Mouse (Mus musculus) midbrain, embryonic 16.5 days (tissue): ENCODE measurements around the gene Dcaf7. TPM values are rescaled to one million over a fixed set of nuclear protein-coding genes. Genes with fewer than 3 reads are reported as not detected.

Source experiments
- ATAC-seq: fragments of 200-750 bp; cut with Nextera tagmentation; 2 replicates; pipeline ENCODE4 v1.8.0; 2017; ENCODE audit warnings: moderate TSS enrichment
- H3K27ac ChIP-seq: fragments of 300-500 bp; sonication (generic); 2 replicates; pipeline ENCODE4 v1.5.1; 2014; ENCODE audit warnings: mild to moderate bottlenecking, low read length, mixed read lengths
- H3K27me3 ChIP-seq: fragments of 300-500 bp; sonication (generic); 2 replicates; pipeline ENCODE4 v1.6.1; 2014; ENCODE audit warnings: low read depth, low read length, mixed read lengths; ENCODE audit not compliant: control insufficient read depth, insufficient read depth
- H3K36me3 ChIP-seq: fragments of 300-500 bp; sonication (generic); 2 replicates; pipeline ENCODE4 v1.6.1; 2014; ENCODE audit warnings: mild to moderate bottlenecking, low read length, moderate library complexity, mixed read lengths; ENCODE audit not compliant: control insufficient read depth, insufficient read depth
- H3K4me1 ChIP-seq: fragments of 300-500 bp; sonication (generic); 2 replicates; pipeline ENCODE4 v1.6.1; 2014; ENCODE audit warnings: mild to moderate bottlenecking, low read length, mixed read lengths; ENCODE audit not compliant: control insufficient read depth, insufficient read depth
- H3K4me2 ChIP-seq: fragments of 300-500 bp; sonication (generic); 2 replicates; pipeline ENCODE4 v1.6.1; 2014; ENCODE audit warnings: mild to moderate bottlenecking, low read length, mixed read lengths
- H3K4me3 ChIP-seq: fragments of 300-500 bp; sonication (generic); 2 replicates; pipeline ENCODE4 v1.5.1; 2014; ENCODE audit warnings: low read depth, mild to moderate bottlenecking, low read length, moderate library complexity, mixed read lengths
- H3K9ac ChIP-seq: fragments of 300-500 bp; sonication (generic); 2 replicates; pipeline ENCODE4 v1.6.1; 2014; ENCODE audit warnings: low read depth, low read length, mixed read lengths
- H3K9me3 ChIP-seq: fragments of 300-500 bp; sonication (generic); replicated peaks from 2 replicates; pipeline ENCODE4 v1.6.1; 2014; ENCODE audit warnings: mild to moderate bottlenecking, low read length, mixed read lengths; ENCODE audit not compliant: control insufficient read depth, poor library complexity, severe bottlenecking
- WGBS: fragments of 180-500 bp; shearing (Covaris S2); extraction: QIAGEN DNeasy Blood & Tissue Kit; methylation state at CpG from one replicate; pipeline ENCODE4 v1.1.7; 2014; 5-methylcytosine and 5-hydroxymethylcytosine counted together
- polyA plus RNA-seq: library from polyadenylated mRNA; unstranded; fragments of >200 nt; fragmentation: Nextera tagmentation; extraction: Ambion mirVana; gene quantifications from 2 replicates; pipeline ENCODE4 v1.2.1, GENCODE M21; 2015

Dcaf7 gene
- polyA plus RNA-seq = 174 and 187 TPM in 2 replicates

DNA sequence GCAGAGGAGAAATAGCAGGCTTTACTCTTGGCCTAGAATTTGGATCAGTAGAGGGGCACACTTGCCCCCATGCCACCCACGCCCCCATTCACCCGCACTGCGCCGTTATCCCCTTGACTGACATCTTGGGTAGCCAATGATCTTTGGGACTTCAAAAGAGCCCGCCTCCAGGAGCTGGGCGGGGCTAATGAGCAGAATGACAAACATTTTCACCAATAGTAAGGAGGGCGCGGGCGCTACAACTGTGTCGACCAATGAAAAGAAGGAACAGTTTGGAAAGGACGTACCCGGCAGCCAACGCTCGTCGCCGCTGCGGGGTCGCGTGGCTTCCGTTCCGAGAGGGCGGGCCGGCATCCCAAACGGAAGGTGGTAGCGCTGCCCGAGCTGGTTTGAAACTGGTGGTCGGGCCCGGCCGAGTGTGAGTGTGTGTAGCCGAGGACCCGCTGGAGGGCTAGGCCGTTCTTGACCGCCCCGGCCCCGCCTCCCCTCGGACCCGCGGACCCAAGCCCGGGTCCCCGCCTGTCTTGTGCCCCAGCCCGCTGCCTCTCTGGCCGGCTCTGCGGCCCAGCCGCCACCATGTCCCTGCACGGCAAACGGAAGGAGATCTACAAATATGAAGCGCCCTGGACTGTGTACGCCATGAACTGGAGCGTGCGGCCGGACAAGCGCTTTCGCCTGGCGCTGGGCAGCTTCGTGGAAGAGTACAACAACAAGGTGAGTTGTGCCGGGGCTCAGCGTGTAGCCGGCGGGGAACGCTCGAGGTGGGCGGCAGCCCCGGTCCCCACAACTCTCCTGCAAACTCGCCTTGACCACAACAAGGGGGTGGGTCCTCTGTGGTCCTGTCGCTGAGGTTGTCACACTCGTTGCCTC, at the start of gene Dcaf7:
Gene Dcaf7, plus strand, starts transcription at position 325 of the 870 bp plus-strand sequence.
- Histone ChIP-seq H3K27me3 (no peaks in the 10 kb centered on the region), H3K36me3 (no peaks in the 10 kb centered on the region), H3K27ac (peak within 1 kb of the TSS; percentile 96), H3K4me2 (peak within 1 kb of the TSS; percentile 76), H3K9me3 (no peaks in the 10 kb centered on the region), H3K4me1 (peaks cover 33% of the 10 kb centered on the region), H3K9ac (peak within 1 kb of the TSS; percentile 87), H3K4me3 (peak within 1 kb of the TSS; percentile 84)
- WGBS = under 1% methylated on average over 58 of the region's 66 CpGs
- ATAC-seq = peak; percentile 98

DNA sequence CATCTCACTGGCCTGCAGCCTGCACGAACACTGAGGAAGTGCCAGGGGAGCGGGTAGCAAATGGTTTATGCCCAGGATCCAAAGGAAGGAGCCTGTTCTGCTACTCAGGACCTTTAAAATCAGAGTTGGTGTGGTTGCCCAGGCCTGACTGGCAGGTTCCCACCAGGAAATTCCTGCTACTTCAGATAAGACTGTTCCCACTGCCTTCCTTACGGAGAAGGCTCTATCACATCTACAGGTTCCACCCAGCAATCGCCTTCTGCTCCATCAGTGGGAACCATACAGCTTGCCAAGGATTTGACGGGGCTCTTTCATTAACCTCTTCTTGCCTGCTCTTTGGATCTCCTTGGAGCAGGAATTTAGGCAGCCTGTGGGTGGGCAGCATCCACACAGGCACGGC, 49.2 kb upstream of the Dcaf7 start:
- no peaks in the 10 kb centered on the region for H3K4me1 ChIP-seq
- no peaks in the 10 kb centered on the region for H3K36me3 ChIP-seq
- 78% methylated on average over 6 of the region's 6 CpGs for WGBS
- no peaks in the 10 kb centered on the region for H3K9me3 ChIP-seq
- no peak overlapping the region for H3K27ac ChIP-seq
- H3K4me3 ChIP-seq = no peak overlapping the region
- H3K4me2 ChIP-seq = no peak overlapping the region
- no peak overlapping the region for H3K9ac ChIP-seq
- H3K27me3 ChIP-seq = no peaks in the 10 kb centered on the region
- no peak for ATAC-seq

DNA sequence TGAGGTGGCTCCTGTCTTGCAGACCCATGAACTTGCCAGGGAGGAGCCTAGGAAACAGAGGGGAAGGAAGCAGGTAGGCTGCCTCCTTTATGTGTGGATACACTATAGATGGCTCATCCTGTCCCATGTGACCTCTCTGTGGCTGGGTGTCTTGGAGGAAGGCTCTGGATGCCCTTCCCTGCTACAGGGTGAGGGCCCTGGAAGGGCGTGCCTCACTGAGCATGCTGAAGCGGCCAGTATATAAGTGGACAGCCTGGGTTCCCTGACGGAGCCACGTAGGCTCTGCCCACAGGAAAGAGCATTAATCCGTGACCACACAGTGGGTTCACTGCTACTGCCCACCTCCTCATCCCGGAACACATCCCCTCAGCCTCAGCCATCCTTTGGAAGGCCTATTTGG, 47.2 kb upstream of the Dcaf7 start:
- Histone ChIP-seq H3K27me3 (no peaks in the 10 kb centered on the region), H3K36me3 (no peaks in the 10 kb centered on the region), H3K4me1 (no peaks in the 10 kb centered on the region), H3K9me3 (no peaks in the 10 kb centered on the region), H3K9ac (no peak overlapping the region), H3K4me2 (no peak overlapping the region), H3K27ac (no peak overlapping the region), H3K4me3 (no peak overlapping the region)
- 82% methylated on average over 6 of the region's 6 CpGs for WGBS
- ATAC-seq = no peak

DNA sequence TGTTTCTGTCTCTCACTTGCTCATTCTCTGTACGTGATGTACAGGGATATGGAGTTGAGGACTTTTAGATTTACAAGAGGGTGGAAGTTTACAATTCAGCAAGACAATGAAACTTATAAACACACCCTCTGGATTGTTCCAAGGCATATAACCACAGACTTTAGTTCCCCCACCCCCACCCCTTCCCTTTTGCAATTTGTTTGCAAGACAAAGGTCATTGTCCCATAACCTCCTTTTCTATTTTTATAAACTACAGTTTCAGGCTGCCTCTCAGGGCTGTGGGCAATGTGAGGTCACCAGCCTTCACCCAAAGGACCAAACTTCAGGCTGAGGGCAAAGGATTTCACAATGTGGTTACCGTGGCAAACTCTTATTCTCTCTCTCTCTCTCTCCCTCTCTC, 46.4 kb upstream of the Dcaf7 start:
- no peaks in the 10 kb centered on the region for H3K9me3 ChIP-seq
- WGBS = 76% methylated on average over 2 of the region's 2 CpGs
- no peak overlapping the region for H3K4me3 ChIP-seq
- H3K4me2 ChIP-seq = no peak overlapping the region
- H3K27ac ChIP-seq = no peak overlapping the region
- no peaks in the 10 kb centered on the region for H3K27me3 ChIP-seq
- no peak overlapping the region for H3K9ac ChIP-seq
- ATAC-seq = no peak
- H3K36me3 ChIP-seq = no peaks in the 10 kb centered on the region
- no peaks in the 10 kb centered on the region for H3K4me1 ChIP-seq

DNA sequence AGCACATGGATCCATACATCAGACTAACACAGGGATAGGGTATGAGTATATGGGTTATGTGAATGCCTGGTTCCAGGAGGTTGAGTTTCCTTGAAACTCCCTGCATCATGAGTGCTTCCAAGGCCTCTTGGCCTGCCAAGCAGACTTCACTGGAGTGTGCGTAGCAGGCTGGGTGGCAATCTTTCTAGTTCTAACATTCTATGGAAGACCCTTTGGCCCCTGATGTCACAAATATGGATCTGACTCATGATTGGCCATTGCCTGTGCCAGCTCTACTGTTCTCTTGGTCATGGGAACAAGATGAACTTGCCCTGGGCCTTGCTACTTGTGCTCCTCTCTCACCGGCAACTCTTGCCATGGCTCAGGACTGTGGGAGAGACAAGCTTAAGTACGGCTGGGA, 42.3 kb upstream of the Dcaf7 start, which contains the start of gene Ace3:
Gene Ace3, plus strand, starts transcription at position 301 of the 400 bp plus-strand sequence.
- ATAC-seq = no peak
- H3K4me1 ChIP-seq = no peaks in the 10 kb centered on the region
- H3K4me2 ChIP-seq = no peak within 1 kb of the TSS
- no peak within 1 kb of the TSS for H3K4me3 ChIP-seq
- WGBS = 96% methylated on average over 3 of the region's 3 CpGs
- H3K27ac ChIP-seq = no peak within 1 kb of the TSS
- H3K9ac ChIP-seq = no peak within 1 kb of the TSS
- H3K36me3 ChIP-seq = no peaks in the 10 kb centered on the region
- H3K9me3 ChIP-seq = no peaks in the 10 kb centered on the region
- no peaks in the 10 kb centered on the region for H3K27me3 ChIP-seq

DNA sequence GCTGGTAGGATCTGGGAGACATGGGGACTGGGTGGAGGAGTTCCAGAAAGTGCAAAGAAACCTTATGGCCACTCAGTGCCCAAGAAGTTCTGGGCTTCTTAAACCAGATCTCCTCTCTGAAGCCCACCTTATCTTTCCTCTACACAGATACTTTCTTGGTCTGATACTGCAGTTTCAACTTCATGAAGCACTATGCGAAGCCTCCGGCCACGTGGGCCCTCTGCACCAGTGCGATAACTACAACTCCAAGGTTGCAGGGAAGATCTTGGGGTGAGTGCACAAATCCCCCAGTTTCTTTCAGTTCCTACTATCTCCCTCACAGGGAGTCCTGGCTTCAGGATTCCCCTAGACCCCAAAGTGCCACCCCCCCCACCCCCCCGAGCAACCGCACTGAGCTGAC, 36.6 kb upstream of the Dcaf7 start:
- Histone ChIP-seq H3K27ac (no peak overlapping the region), H3K36me3 (no peaks in the 10 kb centered on the region), H3K27me3 (no peaks in the 10 kb centered on the region), H3K9ac (no peak overlapping the region), H3K9me3 (no peaks in the 10 kb centered on the region), H3K4me1 (no peaks in the 10 kb centered on the region), H3K4me3 (no peak overlapping the region), H3K4me2 (no peak overlapping the region)
- WGBS = 93% methylated on average over 6 of the region's 6 CpGs
- ATAC-seq = no peak

DNA sequence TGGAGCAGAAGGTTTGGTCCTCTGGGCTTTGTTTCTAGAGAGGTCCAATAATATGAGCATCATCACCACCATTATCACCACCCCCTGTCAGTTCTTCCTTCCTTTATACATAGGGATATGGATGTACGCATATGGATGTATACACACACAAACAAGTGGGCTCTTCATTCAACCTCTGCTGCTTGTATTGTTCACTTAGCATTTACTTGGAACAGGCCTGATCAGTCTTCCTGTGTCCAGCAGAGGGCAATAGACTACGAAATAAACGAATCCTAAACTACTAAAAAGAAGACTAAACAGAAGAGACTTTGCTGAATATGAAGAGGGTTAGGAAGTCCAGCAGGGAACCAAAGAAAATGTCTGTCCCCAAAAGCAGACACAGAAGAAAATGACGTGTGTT, 35.0 kb upstream of the Dcaf7 start:
- Histone ChIP-seq H3K4me1 (no peaks in the 10 kb centered on the region), H3K9me3 (no peaks in the 10 kb centered on the region), H3K36me3 (no peaks in the 10 kb centered on the region), H3K27me3 (no peaks in the 10 kb centered on the region), H3K4me2 (no peak overlapping the region), H3K9ac (no peak overlapping the region), H3K27ac (no peak overlapping the region), H3K4me3 (no peak overlapping the region)
- WGBS = 38% methylated on average over 4 of the region's 4 CpGs
- no peak for ATAC-seq

DNA sequence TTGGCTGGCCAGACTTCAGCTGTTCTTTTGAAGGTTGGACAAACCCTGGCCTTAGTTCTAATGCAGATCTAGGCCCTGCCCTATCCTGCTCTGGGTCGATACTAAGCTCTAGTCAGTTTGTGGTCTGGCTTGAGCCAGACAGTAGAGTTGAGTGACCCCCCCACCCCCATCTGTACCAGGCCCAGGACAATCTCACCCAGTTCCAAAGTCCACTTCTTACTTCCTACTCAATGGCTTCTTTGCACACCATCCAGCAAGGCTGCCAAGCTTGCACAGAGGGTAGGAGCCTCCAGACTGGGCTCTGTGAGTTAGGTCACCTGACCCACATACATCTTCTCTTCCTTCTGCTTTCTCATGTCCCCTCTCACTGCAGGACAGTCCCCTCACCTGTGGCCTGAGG, 32.1 kb upstream of the Dcaf7 start:
- WGBS = 83% methylated on average over 1 of the region's 1 CpGs

DNA sequence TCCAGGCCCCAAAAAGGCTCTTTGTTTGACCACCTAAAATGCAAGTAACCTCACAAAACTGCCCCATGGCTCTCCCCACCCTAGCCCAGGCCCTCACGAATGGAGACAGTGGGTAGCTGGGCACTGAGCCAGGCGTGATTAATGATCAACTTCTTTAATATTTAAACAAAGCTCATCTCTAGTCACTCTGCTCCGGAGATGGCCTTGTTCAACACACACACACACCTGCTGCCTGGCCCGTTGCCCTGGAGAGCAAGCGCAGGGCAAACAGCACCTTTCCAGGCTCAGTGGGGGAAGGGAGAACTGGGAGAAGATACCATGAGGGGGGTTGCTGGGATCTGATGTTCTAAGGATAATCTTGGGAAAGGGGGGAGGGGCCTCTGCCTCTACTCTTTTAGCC, 30.7 kb upstream of the Dcaf7 start:
- no peak for ATAC-seq
- no peaks in the 10 kb centered on the region for H3K4me1 ChIP-seq
- H3K9me3 ChIP-seq = no peaks in the 10 kb centered on the region
- WGBS = 33% methylated on average over 5 of the region's 5 CpGs
- peaks cover 2% of the 10 kb centered on the region; the same call in 1 of the 2 replicates for H3K27me3 ChIP-seq
- H3K27ac ChIP-seq = no peak overlapping the region
- no peak overlapping the region for H3K4me2 ChIP-seq
- no peak overlapping the region for H3K9ac ChIP-seq
- H3K4me3 ChIP-seq = no peak overlapping the region
- H3K36me3 ChIP-seq = no peaks in the 10 kb centered on the region

More for the DNA sequence above, 32.1 kb upstream of the Dcaf7 start:
- Histone ChIP-seq H3K9ac (no peak overlapping the region), H3K36me3 (no peaks in the 10 kb centered on the region), H3K4me3 (no peak overlapping the region), H3K4me2 (no peak overlapping the region), H3K27me3 (peaks cover 2% of the 10 kb centered on the region; the same call in 1 of the 2 replicates), H3K27ac (no peak overlapping the region), H3K4me1 (no peaks in the 10 kb centered on the region), H3K9me3 (no peaks in the 10 kb centered on the region)
- no peak for ATAC-seq
